Mouse (Mus musculus): ENCODE measurements around the gene N4bp2. TPM values are rescaled to one million over a fixed set of nuclear protein-coding genes. Genes with fewer than 3 reads are reported as not detected.
"Not testable (repeated sequence)": the region's sequence is repeated elsewhere in the genome, so short reads cannot be mapped to it uniquely, and the experiment has no call there.

Gene N4bp2
- polyA plus RNA-seq, 1 experiment from 2014 or later = 43.4 TPM

DNA sequence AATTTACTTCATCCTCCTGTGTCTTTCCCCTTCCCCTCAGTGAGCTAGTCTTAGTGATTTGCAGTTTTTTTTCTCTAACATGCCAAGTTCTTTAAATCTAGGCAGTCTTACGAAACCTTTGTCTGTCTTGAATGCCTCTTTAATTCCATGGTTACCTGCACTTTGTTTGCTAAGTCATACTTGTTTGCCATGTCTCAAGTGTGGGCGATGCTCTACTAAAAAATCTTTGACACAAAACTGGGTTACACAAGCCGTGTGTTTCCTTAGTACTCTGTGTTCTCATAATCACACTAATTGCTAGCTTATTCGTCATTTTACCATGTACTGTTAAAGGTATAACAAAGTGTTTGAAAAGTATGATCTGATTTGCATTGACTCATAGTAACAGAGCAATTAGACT is 7.2 kb downstream of the N4bp2 start:
- Histone ChIP-seq H3K27me3 (replicated peaks; ENCODE audit: control insufficient read depth, insufficient read depth, low read length) (no peaks in the 10 kb centered on the region), H3K4me1 (replicated peaks; ENCODE audit: control insufficient read depth, insufficient read depth, low read length) (peaks cover 2% of the 10 kb centered on the region), H3K36me3 (ENCODE audit: control insufficient read depth, insufficient read depth, low read length) (peaks cover 12% of the 10 kb centered on the region), H3K9ac (ENCODE audit: low read length) (no peak overlapping the region), H3K4me3 (ENCODE audit: low read depth, low read length) (no peak overlapping the region), H3K9me3 (ENCODE audit: control insufficient read depth, low read length) (no peaks in the 10 kb centered on the region), H3K27ac (ENCODE audit: low read depth) (no peak overlapping the region), H3K4me2 (ENCODE audit: low read length) (no peak overlapping the region)
- 92% methylated on average over 4 of the region's 4 CpGs for WGBS
- no peak for DNase-seq (ENCODE audit: low spot score)
- ATAC-seq (replicated peaks; ENCODE audit: low FRiP score, low TSS enrichment, low read depth) = no peak

DNA sequence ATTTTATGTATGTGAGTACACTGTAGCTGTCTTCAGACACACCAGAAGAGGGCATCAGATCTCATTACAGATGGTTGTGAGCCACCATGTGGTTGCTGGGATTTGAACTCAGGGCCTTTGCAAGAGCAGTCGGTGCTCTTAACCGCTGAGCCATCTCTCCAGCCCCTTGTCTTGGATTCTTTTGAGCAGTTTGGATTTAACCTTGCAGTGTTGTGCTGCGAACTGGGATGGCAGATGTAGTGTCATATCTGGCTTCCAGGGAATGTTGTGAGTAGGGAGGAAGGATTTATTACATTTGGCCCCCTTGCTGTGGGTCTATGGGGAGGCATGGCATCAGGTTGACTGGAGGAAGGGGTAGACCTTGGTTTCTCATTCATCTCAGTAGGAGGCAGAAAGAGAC is 10.6 kb downstream of the N4bp2 start:
- not testable (repeated sequence) for H3K4me2 ChIP-seq (ENCODE audit: low read length); DNase-seq (ENCODE audit: low spot score); ATAC-seq (replicated peaks; ENCODE audit: low FRiP score, low TSS enrichment, low read depth); H3K9ac ChIP-seq (ENCODE audit: low read length); H3K27ac ChIP-seq (ENCODE audit: low read depth); H3K4me3 ChIP-seq (ENCODE audit: low read depth, low read length); H3K27me3 ChIP-seq (replicated peaks; ENCODE audit: control insufficient read depth, insufficient read depth, low read length); H3K9me3 ChIP-seq (ENCODE audit: control insufficient read depth, low read length); H3K4me1 ChIP-seq (replicated peaks; ENCODE audit: control insufficient read depth, insufficient read depth, low read length)
- H3K36me3 ChIP-seq (ENCODE audit: control insufficient read depth, insufficient read depth, low read length) = peaks cover 34% of the 10 kb centered on the region
- 97% methylated on average over 3 of the region's 3 CpGs for WGBS

DNA sequence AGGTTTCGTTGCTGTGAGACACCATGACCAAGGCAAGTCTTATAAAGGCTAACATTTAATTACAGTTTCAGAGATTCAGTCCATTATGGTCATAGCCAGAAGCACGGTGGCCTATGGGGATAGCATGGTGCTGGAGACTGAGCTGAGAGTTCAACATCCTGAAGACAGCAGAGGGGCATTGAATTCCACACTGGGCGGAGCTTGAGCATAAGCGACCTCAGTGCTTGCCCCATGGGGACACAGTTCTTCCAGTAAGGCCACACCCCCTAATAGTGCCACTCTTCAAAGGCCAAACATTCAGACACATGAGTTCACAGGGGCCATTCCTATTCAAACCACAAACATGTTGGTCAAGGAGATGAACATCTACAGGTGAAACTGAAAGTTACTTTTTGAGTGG is 12.8 kb downstream of the N4bp2 start:
- Histone ChIP-seq H3K4me2 (ENCODE audit: low read length) (no peak overlapping the region), H3K9me3 (ENCODE audit: control insufficient read depth, low read length) (no peaks in the 10 kb centered on the region), H3K36me3 (ENCODE audit: control insufficient read depth, insufficient read depth, low read length) (peaks cover 44% of the 10 kb centered on the region), H3K9ac (ENCODE audit: low read length) (no peak overlapping the region), H3K27ac (ENCODE audit: low read depth) (no peak overlapping the region), H3K27me3 (replicated peaks; ENCODE audit: control insufficient read depth, insufficient read depth, low read length) (no peaks in the 10 kb centered on the region), H3K4me1 (replicated peaks; ENCODE audit: control insufficient read depth, insufficient read depth, low read length) (no peaks in the 10 kb centered on the region), H3K4me3 (ENCODE audit: low read depth, low read length) (no peak overlapping the region)
- ATAC-seq (replicated peaks; ENCODE audit: low FRiP score, low TSS enrichment, low read depth) (no peak), DNase-seq (ENCODE audit: low spot score) (no peak)
- WGBS = 81% methylated on average over 4 of the region's 4 CpGs

DNA sequence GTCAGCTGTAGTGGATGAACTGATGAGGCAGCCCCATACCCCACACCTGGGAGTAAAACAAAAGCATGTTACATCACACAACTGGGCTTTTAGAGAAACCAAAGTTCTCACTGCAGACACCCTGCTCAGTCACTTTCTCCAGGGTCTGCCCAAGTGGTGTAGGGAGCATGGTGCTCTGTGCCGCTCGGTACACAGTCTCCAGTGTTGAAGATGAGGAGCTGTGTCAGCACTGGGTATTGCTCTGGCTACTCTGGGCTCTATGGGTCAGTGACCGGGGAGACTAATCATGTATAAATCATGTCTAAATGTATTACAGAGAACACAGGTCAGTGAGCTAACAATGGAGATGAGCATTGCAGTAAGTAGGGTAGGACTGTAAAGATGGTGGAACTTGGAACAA is 13.6 kb downstream of the N4bp2 start:
- Histone ChIP-seq H3K4me2 (ENCODE audit: low read length) (no peak overlapping the region), H3K9ac (ENCODE audit: low read length) (no peak overlapping the region), H3K27me3 (replicated peaks; ENCODE audit: control insufficient read depth, insufficient read depth, low read length) (no peaks in the 10 kb centered on the region), H3K4me3 (ENCODE audit: low read depth, low read length) (no peak overlapping the region), H3K36me3 (ENCODE audit: control insufficient read depth, insufficient read depth, low read length) (peaks cover 51% of the 10 kb centered on the region), H3K27ac (ENCODE audit: low read depth) (no peak overlapping the region), H3K4me1 (replicated peaks; ENCODE audit: control insufficient read depth, insufficient read depth, low read length) (no peaks in the 10 kb centered on the region), H3K9me3 (ENCODE audit: control insufficient read depth, low read length) (no peaks in the 10 kb centered on the region)
- DNase-seq (ENCODE audit: low spot score) (no peak), ATAC-seq (replicated peaks; ENCODE audit: low FRiP score, low TSS enrichment, low read depth) (no peak)
- 96% methylated on average over 3 of the region's 3 CpGs for WGBS

DNA sequence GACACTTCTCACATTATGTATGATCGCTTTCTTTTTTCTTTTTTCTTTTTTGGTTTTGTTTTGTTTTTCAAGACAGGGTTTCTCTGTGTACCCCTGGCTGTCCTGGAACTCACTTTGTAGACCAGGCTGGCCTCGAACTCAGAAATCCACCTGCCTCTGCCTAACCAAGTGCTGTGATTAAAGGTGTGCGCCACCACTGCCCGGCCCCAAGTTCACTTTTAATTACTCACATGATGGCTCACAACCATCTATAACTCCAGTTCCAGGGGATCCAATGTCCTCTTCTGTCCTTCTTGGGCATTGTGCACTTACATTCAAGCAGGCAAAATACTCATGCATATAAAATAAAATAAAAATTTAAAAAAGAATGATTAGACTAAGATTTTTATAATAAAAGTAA is 15.7 kb downstream of the N4bp2 start:
- ATAC-seq (replicated peaks; ENCODE audit: low FRiP score, low TSS enrichment, low read depth) = not testable (repeated sequence)

DNA sequence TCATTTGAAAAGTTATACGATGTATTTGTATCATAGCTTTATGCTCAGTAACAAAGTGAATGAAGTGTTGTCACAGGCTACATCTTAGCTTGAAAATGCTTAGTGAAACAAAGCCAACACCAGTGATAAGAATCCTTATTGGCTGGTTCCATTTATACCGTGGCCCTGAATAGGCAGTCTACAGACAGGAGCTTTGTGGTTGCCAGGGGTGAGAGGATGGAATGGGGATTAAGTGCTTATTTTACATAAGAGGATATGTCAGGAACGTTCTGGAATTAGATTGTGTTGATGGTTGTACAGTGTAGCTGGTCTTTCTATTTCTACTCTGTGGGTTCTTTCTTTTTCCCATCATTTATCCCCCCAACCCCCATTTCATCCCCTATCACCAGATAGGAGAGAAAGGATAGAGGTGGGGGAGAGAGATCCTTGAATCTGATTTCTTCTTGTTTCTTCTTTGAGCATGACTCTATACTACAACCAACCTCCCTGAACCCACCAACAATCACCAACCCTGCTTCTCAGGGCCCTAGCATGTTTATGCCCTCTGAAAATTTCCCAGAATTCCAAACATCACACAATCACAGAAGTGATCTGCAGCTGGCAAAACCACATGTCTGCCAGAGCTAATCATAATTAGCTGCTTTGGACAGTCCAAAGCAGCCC is 16.2 kb downstream of the N4bp2 start:
- ATAC-seq (replicated peaks; ENCODE audit: low FRiP score, low TSS enrichment, low read depth) (no peak), DNase-seq (ENCODE audit: low spot score) (no peak)
- no peaks in the 10 kb centered on the region for H3K9me3 ChIP-seq (ENCODE audit: control insufficient read depth, low read length)
- WGBS = 88% methylated on average over 3 of the region's 3 CpGs
- H3K4me1 ChIP-seq (replicated peaks; ENCODE audit: control insufficient read depth, insufficient read depth, low read length) = no peaks in the 10 kb centered on the region
- no peaks in the 10 kb centered on the region for H3K27me3 ChIP-seq (replicated peaks; ENCODE audit: control insufficient read depth, insufficient read depth, low read length)
- H3K4me2 ChIP-seq (ENCODE audit: low read length) = no peak overlapping the region
- no peak overlapping the region for H3K27ac ChIP-seq (ENCODE audit: low read depth)
- H3K36me3 ChIP-seq (ENCODE audit: control insufficient read depth, insufficient read depth, low read length) = peaks cover 53% of the 10 kb centered on the region
- no peak overlapping the region for H3K9ac ChIP-seq (ENCODE audit: low read length)
- H3K4me3 ChIP-seq (ENCODE audit: low read depth, low read length) = no peak overlapping the region

More for the DNA sequence above, 15.7 kb downstream of the N4bp2 start:
- not testable (repeated sequence) for H3K27ac ChIP-seq (ENCODE audit: low read depth); H3K9me3 ChIP-seq (ENCODE audit: control insufficient read depth, low read length); H3K4me3 ChIP-seq (ENCODE audit: low read depth, low read length); H3K4me1 ChIP-seq (replicated peaks; ENCODE audit: control insufficient read depth, insufficient read depth, low read length); DNase-seq (ENCODE audit: low spot score); H3K4me2 ChIP-seq (ENCODE audit: low read length); H3K9ac ChIP-seq (ENCODE audit: low read length); H3K27me3 ChIP-seq (replicated peaks; ENCODE audit: control insufficient read depth, insufficient read depth, low read length)
- 98% methylated on average over 4 of the region's 4 CpGs for WGBS
- peaks cover 50% of the 10 kb centered on the region for H3K36me3 ChIP-seq (ENCODE audit: control insufficient read depth, insufficient read depth, low read length)

DNA sequence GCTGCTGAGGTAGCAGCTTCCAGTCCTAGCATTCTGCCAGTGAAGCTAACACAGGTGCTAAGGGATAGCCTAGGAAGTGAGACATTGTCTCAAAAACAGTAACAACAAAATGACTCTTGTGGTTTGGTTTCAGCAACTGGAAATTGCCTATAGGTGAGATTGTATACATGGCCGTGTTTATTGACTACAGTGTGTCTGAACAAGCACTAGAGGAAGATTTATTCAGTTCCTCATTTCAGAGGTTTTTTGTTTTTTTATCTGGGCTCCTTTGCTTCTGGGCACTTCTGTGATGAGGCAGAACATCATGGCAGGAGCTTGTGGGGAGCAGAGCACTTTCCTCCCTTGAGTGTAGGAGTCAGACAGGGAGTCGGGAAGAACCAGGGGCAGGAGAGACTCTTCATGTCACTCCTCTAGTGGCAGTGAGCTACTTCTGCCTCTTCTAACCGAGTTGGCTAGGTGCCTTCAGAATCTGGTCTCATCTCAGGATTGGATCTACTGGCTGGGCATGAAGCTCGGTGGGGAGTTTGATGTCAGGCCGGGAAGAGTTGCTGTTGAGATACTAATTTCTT is 17.9 kb downstream of the N4bp2 start:
- H3K9me3 ChIP-seq (ENCODE audit: control insufficient read depth, low read length) = no peaks in the 10 kb centered on the region
- no peak for ATAC-seq (replicated peaks; ENCODE audit: low FRiP score, low TSS enrichment, low read depth)
- H3K27ac ChIP-seq (ENCODE audit: low read depth) = no peak overlapping the region
- peaks cover 49% of the 10 kb centered on the region for H3K36me3 ChIP-seq (ENCODE audit: control insufficient read depth, insufficient read depth, low read length)
- DNase-seq (ENCODE audit: low spot score) = no peak
- H3K9ac ChIP-seq (ENCODE audit: low read length) = no peak overlapping the region
- 79% methylated on average over 5 of the region's 5 CpGs for WGBS
- no peaks in the 10 kb centered on the region for H3K27me3 ChIP-seq (replicated peaks; ENCODE audit: control insufficient read depth, insufficient read depth, low read length)
- no peaks in the 10 kb centered on the region for H3K4me1 ChIP-seq (replicated peaks; ENCODE audit: control insufficient read depth, insufficient read depth, low read length)
- no peak overlapping the region for H3K4me3 ChIP-seq (ENCODE audit: low read depth, low read length)
- H3K4me2 ChIP-seq (ENCODE audit: low read length) = no peak overlapping the region

DNA sequence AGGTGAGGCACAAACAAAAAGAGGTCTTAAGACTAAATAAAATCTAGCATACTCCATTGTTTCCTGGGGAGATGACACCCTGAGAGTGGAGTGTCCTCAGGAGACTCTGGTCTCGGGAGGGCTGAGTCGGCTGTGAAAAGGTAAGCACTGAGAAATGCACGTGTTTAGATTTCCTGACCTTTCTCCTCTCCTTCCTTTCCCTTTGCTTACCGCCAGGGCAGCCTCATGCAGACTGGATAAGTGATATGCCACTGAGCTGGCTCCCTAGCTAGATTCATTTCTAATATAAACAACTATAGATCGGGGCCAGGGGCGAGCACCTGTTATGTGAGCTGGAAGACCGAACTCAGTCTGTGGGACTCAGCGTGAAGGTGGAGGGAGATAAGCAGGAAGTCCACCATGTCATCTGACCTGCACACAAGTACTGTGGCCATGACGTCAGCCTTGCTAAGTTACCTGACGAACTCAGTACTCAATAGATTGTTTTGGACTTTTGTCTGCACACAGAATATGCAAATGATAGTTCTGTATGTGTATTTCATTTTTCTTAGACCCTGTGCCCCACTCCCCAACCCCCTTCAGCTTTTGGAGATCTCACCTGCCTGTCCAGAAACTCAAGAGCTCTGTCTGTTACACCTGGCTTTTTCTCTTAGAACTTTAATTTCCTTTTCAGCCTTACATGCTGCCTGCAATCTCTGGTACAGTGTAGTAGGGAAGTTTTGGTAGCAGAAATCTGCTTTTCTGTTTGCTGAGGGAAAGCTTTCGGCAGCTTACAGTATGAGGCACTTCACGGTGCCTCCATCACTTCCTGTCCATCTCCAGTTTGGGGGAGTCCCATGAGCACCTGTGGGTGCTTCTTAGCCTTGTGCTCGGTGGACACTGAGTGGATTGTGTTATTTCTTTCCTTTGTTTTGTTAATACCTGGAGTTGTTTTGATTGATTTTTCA is 18.7 kb downstream of the N4bp2 start:
- no peak overlapping the region for H3K27ac ChIP-seq (ENCODE audit: low read depth)
- WGBS = 62% methylated on average over 13 of the region's 13 CpGs
- H3K36me3 ChIP-seq (ENCODE audit: control insufficient read depth, insufficient read depth, low read length) = peaks cover 40% of the 10 kb centered on the region
- H3K9ac ChIP-seq (ENCODE audit: low read length) = no peak overlapping the region
- no peak for ATAC-seq (replicated peaks; ENCODE audit: low FRiP score, low TSS enrichment, low read depth)
- H3K4me3 ChIP-seq (ENCODE audit: low read depth, low read length) = no peak overlapping the region
- no peaks in the 10 kb centered on the region for H3K27me3 ChIP-seq (replicated peaks; ENCODE audit: control insufficient read depth, insufficient read depth, low read length)
- no peaks in the 10 kb centered on the region for H3K4me1 ChIP-seq (replicated peaks; ENCODE audit: control insufficient read depth, insufficient read depth, low read length)
- no peak for DNase-seq (ENCODE audit: low spot score)
- H3K4me2 ChIP-seq (ENCODE audit: low read length) = no peak overlapping the region
- H3K9me3 ChIP-seq (ENCODE audit: control insufficient read depth, low read length) = no peaks in the 10 kb centered on the region

All from intestine, embryonic 14.5 days (tissue).